Mouse (Mus musculus): ENCODE results near the gene Gm13283. TPM values are rescaled to one million over a fixed set of nuclear protein-coding genes. Genes with fewer than 3 reads are reported as not detected.
"Not testable (repeated sequence)": the region's sequence is repeated elsewhere in the genome, so short reads cannot be mapped to it uniquely, and the experiment has no call there.

The Gm13283 gene
- polyA plus RNA-seq, 1 experiment from 2014 or later = 0.45 TPM

- H3K36me3 ChIP-seq; ATAC-seq (ENCODE audit: low FRiP score, low read depth); H3K27ac ChIP-seq; H3K27me3 ChIP-seq; H3K9me3 ChIP-seq; H3K4me1 ChIP-seq; H3K9ac ChIP-seq: not testable (repeated sequence)
- Histone ChIP-seq H3K4me2 (replicated peaks) (peak overlapping the region; percentile 46; the same call in 1 of the 2 replicates), H3K4me3 (peak overlapping the region; percentile 28)
- WGBS = 0% methylated on average over 13 of the region's 34 CpGs
Measured at GRCm38 (mm10) chr4:88805761-88806160, 45.8 kb downstream of the Gm13283 start.

Other genes starting within 250 kb of the Gm13283 start
- not detected in 2 replicates for gene Ifnb1, start 237.3 kb upstream of the Gm13283 start, polyA plus RNA-seq (2015; fragmentation: Nextera tagmentation; extraction: Ambion mirVana)
- gene Ifna15, start 201.9 kb upstream of the Gm13283 start, polyA plus RNA-seq (2015; fragmentation: Nextera tagmentation; extraction: Ambion mirVana) = not detected in 2 replicates
- not detected in 2 replicates for gene Ifna14, start 188.3 kb upstream of the Gm13283 start, polyA plus RNA-seq (2015; fragmentation: Nextera tagmentation; extraction: Ambion mirVana)
- gene Ifna9, start 167.7 kb upstream of the Gm13283 start, polyA plus RNA-seq (2015; fragmentation: Nextera tagmentation; extraction: Ambion mirVana) = not detected in 2 replicates
- gene Ifna12, start 156.7 kb upstream of the Gm13283 start, polyA plus RNA-seq (2015; fragmentation: Nextera tagmentation; extraction: Ambion mirVana) = not detected in 2 replicates
- not detected in 2 replicates for gene C87499, start 125.7 kb upstream of the Gm13283 start, polyA plus RNA-seq (2015; fragmentation: Nextera tagmentation; extraction: Ambion mirVana)
- gene Ifna13, start 115.7 kb upstream of the Gm13283 start, polyA plus RNA-seq (2015; fragmentation: Nextera tagmentation; extraction: Ambion mirVana) = not detected in 2 replicates
- not detected in 2 replicates for gene Ifna16, start 83.2 kb upstream of the Gm13283 start, polyA plus RNA-seq (2015; fragmentation: Nextera tagmentation; extraction: Ambion mirVana)
- gene Ifna2, start 76.2 kb upstream of the Gm13283 start, polyA plus RNA-seq (2015; fragmentation: Nextera tagmentation; extraction: Ambion mirVana) = not detected in 2 replicates
- gene Ifnab, start 68.8 kb upstream of the Gm13283 start, polyA plus RNA-seq (2015; fragmentation: Nextera tagmentation; extraction: Ambion mirVana) = not detected in 2 replicates
- gene Gm26566, start 38.3 kb upstream of the Gm13283 start, polyA plus RNA-seq (2015; fragmentation: Nextera tagmentation; extraction: Ambion mirVana) = 1.0 and 1.1 TPM in 2 replicates
- 123 and 130 TPM in 2 replicates for gene Klhl9, start 37.7 kb upstream of the Gm13283 start, polyA plus RNA-seq (2015; fragmentation: Nextera tagmentation; extraction: Ambion mirVana)
- not detected in 2 replicates for gene Gm13271, start 5.3 kb upstream of the Gm13283 start, polyA plus RNA-seq (2015; fragmentation: Nextera tagmentation; extraction: Ambion mirVana)
- 0.46 and 0.59 TPM in 2 replicates for gene Gm13290, start 13.7 kb downstream of the Gm13283 start, polyA plus RNA-seq (2015; fragmentation: Nextera tagmentation; extraction: Ambion mirVana)
- gene Gm13289, start 16.8 kb downstream of the Gm13283 start, polyA plus RNA-seq (2015; fragmentation: Nextera tagmentation; extraction: Ambion mirVana) = not detected in 2 replicates
- gene Gm13272, start 19.7 kb downstream of the Gm13283 start, polyA plus RNA-seq (2015; fragmentation: Nextera tagmentation; extraction: Ambion mirVana) = not detected in 2 replicates
- 0.27 and 0.41 TPM in 2 replicates for gene Ifnz, start 22.0 kb downstream of the Gm13283 start, polyA plus RNA-seq (2015; fragmentation: Nextera tagmentation; extraction: Ambion mirVana)
- not detected in 2 replicates for gene Gm13276, start 25.6 kb downstream of the Gm13283 start, polyA plus RNA-seq (2015; fragmentation: Nextera tagmentation; extraction: Ambion mirVana)
- gene Gm13277, start 28.5 kb downstream of the Gm13283 start, polyA plus RNA-seq (2015; fragmentation: Nextera tagmentation; extraction: Ambion mirVana) = not detected in 2 replicates
- gene Gm13278, start 31.4 kb downstream of the Gm13283 start, polyA plus RNA-seq (2015; fragmentation: Nextera tagmentation; extraction: Ambion mirVana) = not detected in 2 replicates
- not detected in 2 replicates for gene Gm13275, start 34.4 kb downstream of the Gm13283 start, polyA plus RNA-seq (2015; fragmentation: Nextera tagmentation; extraction: Ambion mirVana)
- not detected in 2 replicates for gene Gm13279, start 37.3 kb downstream of the Gm13283 start, polyA plus RNA-seq (2015; fragmentation: Nextera tagmentation; extraction: Ambion mirVana)
- gene Gm13285, start 39.5 kb downstream of the Gm13283 start, polyA plus RNA-seq (2015; fragmentation: Nextera tagmentation; extraction: Ambion mirVana) = 0.76 and 1.0 TPM in 2 replicates
- not detected in 2 replicates for gene Gm13287, start 43.1 kb downstream of the Gm13283 start, polyA plus RNA-seq (2015; fragmentation: Nextera tagmentation; extraction: Ambion mirVana)
- not detected in 2 replicates for gene Gm13288, start 45.4 kb downstream of the Gm13283 start, polyA plus RNA-seq (2015; fragmentation: Nextera tagmentation; extraction: Ambion mirVana)
- not detected in 2 replicates for gene Ifna7, start 56.1 kb downstream of the Gm13283 start, polyA plus RNA-seq (2015; fragmentation: Nextera tagmentation; extraction: Ambion mirVana)
- not detected in 2 replicates for gene Ifna11, start 59.8 kb downstream of the Gm13283 start, polyA plus RNA-seq (2015; fragmentation: Nextera tagmentation; extraction: Ambion mirVana)
- not detected in 2 replicates for gene Ifna6, start 67.3 kb downstream of the Gm13283 start, polyA plus RNA-seq (2015; fragmentation: Nextera tagmentation; extraction: Ambion mirVana)
- not detected in 2 replicates for gene Ifna5, start 75.4 kb downstream of the Gm13283 start, polyA plus RNA-seq (2015; fragmentation: Nextera tagmentation; extraction: Ambion mirVana)
- gene Ifna4, start 81.7 kb downstream of the Gm13283 start, polyA plus RNA-seq (2015; fragmentation: Nextera tagmentation; extraction: Ambion mirVana) = not detected in 2 replicates
- gene Ifna1, start 90.0 kb downstream of the Gm13283 start, polyA plus RNA-seq (2015; fragmentation: Nextera tagmentation; extraction: Ambion mirVana) = not detected in 2 replicates
- gene Ifne, start 120.1 kb downstream of the Gm13283 start, polyA plus RNA-seq (2015; fragmentation: Nextera tagmentation; extraction: Ambion mirVana) = not detected in 2 replicates